Mouse (Mus musculus): Measurements from ENCODE around the gene Lnx2. TPM values are rescaled to one million over a fixed set of nuclear protein-coding genes. Genes with fewer than 3 reads are reported as not detected.

Lnx2 gene
- polyA plus RNA-seq, 1 experiment = 44.9 TPM

GRCm38 (mm10) chr5:147077305-147078034 lies 1.1 kb upstream of the Lnx2 start:
- peaks cover 15% of the 10 kb centered on the region; the same call in 1 of the 2 replicates for H3K4me1 ChIP-seq (ENCODE audit: control insufficient read depth, insufficient read depth, insufficient read length, low read length)
- no peaks in the 10 kb centered on the region for H3K27me3 ChIP-seq (ENCODE audit: control insufficient read depth, insufficient read depth, low read length)
- WGBS = under 1% methylated on average over 57 of the region's 57 CpGs
- H3K4me3 ChIP-seq (ENCODE audit: low read depth, low read length) = peak overlapping the region; percentile 81
- H3K27ac ChIP-seq (ENCODE audit: insufficient read depth, low read depth, low read length) = peak overlapping the region; percentile 90
- TF ChIP-seq CTCF (IDR thresholded peaks at IDR 0.05; ENCODE audit: extremely low read depth, insufficient read length, insufficient replicate concordance, low read depth, low read length) = no peak
- TF ChIP-seq POLR2A (IDR thresholded peaks at IDR 0.05; ENCODE audit: low read depth, low read length) = peak; percentile 64
- peaks cover 3% of the 10 kb centered on the region; the same call in 1 of the 2 replicates for H3K36me3 ChIP-seq (ENCODE audit: control insufficient read depth, insufficient read depth, low read length)

GRCm38 (mm10) chr5:147076799-147077165 lies 396 bp upstream of the Lnx2 start, which contains the start of gene Polr1d:
Gene Polr1d (plus strand): TSS chr5:147077050.
- H3K4me1 ChIP-seq (ENCODE audit: control insufficient read depth, insufficient read depth, insufficient read length, low read length) = peaks cover 15% of the 10 kb centered on the region; the same call in 1 of the 2 replicates
- WGBS = under 1% methylated on average over 17 of the region's 17 CpGs
- peak within 1 kb of the TSS; percentile 81 for H3K4me3 ChIP-seq (ENCODE audit: low read depth, low read length)

GRCm38 (mm10) chr5:147075103-147076025 lies 1.0 kb downstream of the Lnx2 start:
- H3K4me3 ChIP-seq (ENCODE audit: low read depth, low read length) = peak overlapping the region; percentile 81
- TF ChIP-seq CTCF (IDR thresholded peaks at IDR 0.05; ENCODE audit: extremely low read depth, insufficient read length, insufficient replicate concordance, low read depth, low read length) = no peak
- no peak for TF ChIP-seq POLR2A (IDR thresholded peaks at IDR 0.05; ENCODE audit: low read depth, low read length)
- peaks cover 12% of the 10 kb centered on the region; the same call in 1 of the 2 replicates for H3K4me1 ChIP-seq (ENCODE audit: control insufficient read depth, insufficient read depth, insufficient read length, low read length)
- H3K36me3 ChIP-seq (ENCODE audit: control insufficient read depth, insufficient read depth, low read length) = peaks cover 3% of the 10 kb centered on the region; the same call in 1 of the 2 replicates
- WGBS = 10% methylated on average over 21 of the region's 21 CpGs
- peak overlapping the region; percentile 81 for H3K27ac ChIP-seq (ENCODE audit: insufficient read depth, low read depth, low read length)
- H3K27me3 ChIP-seq (ENCODE audit: control insufficient read depth, insufficient read depth, low read length) = no peaks in the 10 kb centered on the region

More at GRCm38 (mm10) chr5:147076799-147077165, 396 bp upstream of the Lnx2 start, which contains the start of gene Polr1d:
- TF ChIP-seq POLR2A (IDR thresholded peaks at IDR 0.05; ENCODE audit: low read depth, low read length) = no peak
- no peak for TF ChIP-seq CTCF (IDR thresholded peaks at IDR 0.05; ENCODE audit: extremely low read depth, insufficient read length, insufficient replicate concordance, low read depth, low read length)
- no peaks in the 10 kb centered on the region for H3K27me3 ChIP-seq (ENCODE audit: control insufficient read depth, insufficient read depth, low read length)
- H3K27ac ChIP-seq (ENCODE audit: insufficient read depth, low read depth, low read length) = peak within 1 kb of the TSS; percentile 90
- H3K36me3 ChIP-seq (ENCODE audit: control insufficient read depth, insufficient read depth, low read length) = peaks cover 3% of the 10 kb centered on the region; the same call in 1 of the 2 replicates

GRCm38 (mm10) chr5:147073805-147074204 lies 2.6 kb downstream of the Lnx2 start:
- Histone ChIP-seq H3K27me3 (ENCODE audit: control insufficient read depth, insufficient read depth, low read length) (no peaks in the 10 kb centered on the region), H3K4me1 (ENCODE audit: control insufficient read depth, insufficient read depth, insufficient read length, low read length) (peaks cover 12% of the 10 kb centered on the region; the same call in 1 of the 2 replicates), H3K4me3 (ENCODE audit: low read depth, low read length) (no peak overlapping the region), H3K36me3 (ENCODE audit: control insufficient read depth, insufficient read depth, low read length) (no peaks in the 10 kb centered on the region), H3K27ac (ENCODE audit: insufficient read depth, low read depth, low read length) (no peak overlapping the region)
- 80% methylated on average over 6 of the region's 6 CpGs for WGBS
- TF ChIP-seq CTCF (IDR thresholded peaks at IDR 0.05; ENCODE audit: extremely low read depth, insufficient read length, insufficient replicate concordance, low read depth, low read length) (no peak), POLR2A (IDR thresholded peaks at IDR 0.05; ENCODE audit: low read depth, low read length) (no peak)

GRCm38 (mm10) chr5:147071886-147072285 lies 4.5 kb downstream of the Lnx2 start:
- H3K4me1 ChIP-seq (ENCODE audit: control insufficient read depth, insufficient read depth, insufficient read length, low read length) = peaks cover 7% of the 10 kb centered on the region; the same call in 1 of the 2 replicates
- WGBS = 54% methylated on average over 4 of the region's 4 CpGs
- no peak for TF ChIP-seq POLR2A (IDR thresholded peaks at IDR 0.05; ENCODE audit: low read depth, low read length)
- no peak for TF ChIP-seq CTCF (IDR thresholded peaks at IDR 0.05; ENCODE audit: extremely low read depth, insufficient read length, insufficient replicate concordance, low read depth, low read length)
- H3K27ac ChIP-seq (ENCODE audit: insufficient read depth, low read depth, low read length) = no peak overlapping the region; the same call in 1 of the 2 replicates
- no peaks in the 10 kb centered on the region for H3K36me3 ChIP-seq (ENCODE audit: control insufficient read depth, insufficient read depth, low read length)
- H3K4me3 ChIP-seq (ENCODE audit: low read depth, low read length) = no peak overlapping the region
- no peaks in the 10 kb centered on the region for H3K27me3 ChIP-seq (ENCODE audit: control insufficient read depth, insufficient read depth, low read length)

GRCm38 (mm10) chr5:147070791-147071516 lies 5.4 kb downstream of the Lnx2 start:
- H3K36me3 ChIP-seq (ENCODE audit: control insufficient read depth, insufficient read depth, low read length) = no peaks in the 10 kb centered on the region
- peaks cover 10% of the 10 kb centered on the region; the same call in 1 of the 2 replicates for H3K4me1 ChIP-seq (ENCODE audit: control insufficient read depth, insufficient read depth, insufficient read length, low read length)
- 78% methylated on average over 16 of the region's 16 CpGs for WGBS
- H3K4me3 ChIP-seq (ENCODE audit: low read depth, low read length) = no peak overlapping the region
- TF ChIP-seq POLR2A (IDR thresholded peaks at IDR 0.05; ENCODE audit: low read depth, low read length) (no peak), CTCF (IDR thresholded peaks at IDR 0.05; ENCODE audit: extremely low read depth, insufficient read length, insufficient replicate concordance, low read depth, low read length) (no peak)
- no peaks in the 10 kb centered on the region for H3K27me3 ChIP-seq (ENCODE audit: control insufficient read depth, insufficient read depth, low read length)
- peak overlapping the region; percentile 57 for H3K27ac ChIP-seq (ENCODE audit: insufficient read depth, low read depth, low read length)
